Mouse (Mus musculus): ENCODE data around the gene Dkkl1. TPM values are rescaled to one million over a fixed set of nuclear protein-coding genes. Genes with fewer than 3 reads are reported as not detected.

The Dkkl1 gene
- polyA plus RNA-seq, 1 experiment = not detected

GRCm38 (mm10) chr7:45208260-45208659 lies 3.7 kb downstream of the Dkkl1 start:
- Histone ChIP-seq H3K4me3 (replicated peaks; ENCODE audit: control insufficient read depth, low read depth, low read length) (no peak overlapping the region), H3K27ac (ENCODE audit: control insufficient read depth, insufficient read depth, low read depth, low read length, poor library complexity) (no peak overlapping the region), H3K4me1 (ENCODE audit: control insufficient read depth, insufficient read depth, low read length) (peaks cover 5% of the 10 kb centered on the region)
- TF ChIP-seq POLR2A (IDR thresholded peaks at IDR 0.05; ENCODE audit: borderline replicate concordance, control insufficient read depth, low read depth, low read length) (no peak), CTCF (IDR thresholded peaks at IDR 0.05; ENCODE audit: control insufficient read depth, insufficient read depth, low read length) (no peak)
- WGBS = 85% methylated on average over 6 of the region's 6 CpGs

- no peak within 1 kb of the TSS; the same call in 1 of the 2 replicates for H3K27ac ChIP-seq (ENCODE audit: control insufficient read depth, insufficient read depth, low read depth, low read length, poor library complexity)
- WGBS = 5% methylated on average over 44 of the region's 44 CpGs
- peak within 1 kb of the TSS; percentile 83 for H3K4me3 ChIP-seq (replicated peaks; ENCODE audit: control insufficient read depth, low read depth, low read length)
- no peaks in the 10 kb centered on the region for H3K4me1 ChIP-seq (ENCODE audit: control insufficient read depth, insufficient read depth, low read length)
- TF ChIP-seq POLR2A (IDR thresholded peaks at IDR 0.05; ENCODE audit: borderline replicate concordance, control insufficient read depth, low read depth, low read length) (peak; percentile 58; the same call in 1 of the 2 replicates), CTCF (IDR thresholded peaks at IDR 0.05; ENCODE audit: control insufficient read depth, insufficient read depth, low read length) (no peak)
Measured at GRCm38 (mm10) chr7:45204380-45205143, 7.4 kb downstream of the Dkkl1 start, which contains the start of gene Ccdc155. Ccdc155 (minus strand) TSS chr7:45204892.

GRCm38 (mm10) chr7:45202654-45203053 lies 9.3 kb downstream of the Dkkl1 start:
- 74% methylated on average over 10 of the region's 10 CpGs for WGBS
- no peak overlapping the region for H3K4me3 ChIP-seq (replicated peaks; ENCODE audit: control insufficient read depth, low read depth, low read length)
- no peaks in the 10 kb centered on the region for H3K4me1 ChIP-seq (ENCODE audit: control insufficient read depth, insufficient read depth, low read length)
- TF ChIP-seq POLR2A (IDR thresholded peaks at IDR 0.05; ENCODE audit: borderline replicate concordance, control insufficient read depth, low read depth, low read length) (no peak), CTCF (IDR thresholded peaks at IDR 0.05; ENCODE audit: control insufficient read depth, insufficient read depth, low read length) (no peak)
- H3K27ac ChIP-seq (ENCODE audit: control insufficient read depth, insufficient read depth, low read depth, low read length, poor library complexity) = no peak overlapping the region

GRCm38 (mm10) chr7:45198961-45199360 lies 13.0 kb downstream of the Dkkl1 start:
- H3K4me1 ChIP-seq (ENCODE audit: control insufficient read depth, insufficient read depth, low read length) = no peaks in the 10 kb centered on the region; the same call in 1 of the 2 replicates
- WGBS = 82% methylated on average over 11 of the region's 11 CpGs
- TF ChIP-seq POLR2A (IDR thresholded peaks at IDR 0.05; ENCODE audit: borderline replicate concordance, control insufficient read depth, low read depth, low read length) (no peak), CTCF (IDR thresholded peaks at IDR 0.05; ENCODE audit: control insufficient read depth, insufficient read depth, low read length) (no peak)
- H3K4me3 ChIP-seq (replicated peaks; ENCODE audit: control insufficient read depth, low read depth, low read length) = no peak overlapping the region
- H3K27ac ChIP-seq (ENCODE audit: control insufficient read depth, insufficient read depth, low read depth, low read length, poor library complexity) = no peak overlapping the region

GRCm38 (mm10) chr7:45198435-45198834 lies 13.5 kb downstream of the Dkkl1 start:
- Histone ChIP-seq H3K4me1 (ENCODE audit: control insufficient read depth, insufficient read depth, low read length) (no peaks in the 10 kb centered on the region; the same call in 1 of the 2 replicates), H3K4me3 (replicated peaks; ENCODE audit: control insufficient read depth, low read depth, low read length) (no peak overlapping the region), H3K27ac (ENCODE audit: control insufficient read depth, insufficient read depth, low read depth, low read length, poor library complexity) (no peak overlapping the region)
- 18% methylated on average over 5 of the region's 5 CpGs for WGBS
- TF ChIP-seq POLR2A (IDR thresholded peaks at IDR 0.05; ENCODE audit: borderline replicate concordance, control insufficient read depth, low read depth, low read length) (no peak), CTCF (IDR thresholded peaks at IDR 0.05; ENCODE audit: control insufficient read depth, insufficient read depth, low read length) (peak; percentile 80)

- Histone ChIP-seq H3K4me1 (ENCODE audit: control insufficient read depth, insufficient read depth, low read length) (no peaks in the 10 kb centered on the region; the same call in 1 of the 2 replicates), H3K27ac (ENCODE audit: control insufficient read depth, insufficient read depth, low read depth, low read length, poor library complexity) (no peak overlapping the region), H3K4me3 (replicated peaks; ENCODE audit: control insufficient read depth, low read depth, low read length) (no peak overlapping the region)
- WGBS = 52% methylated on average over 5 of the region's 5 CpGs
- TF ChIP-seq CTCF (IDR thresholded peaks at IDR 0.05; ENCODE audit: control insufficient read depth, insufficient read depth, low read length) (no peak), POLR2A (IDR thresholded peaks at IDR 0.05; ENCODE audit: borderline replicate concordance, control insufficient read depth, low read depth, low read length) (no peak)
Measured at GRCm38 (mm10) chr7:45196994-45197393, 15.0 kb downstream of the Dkkl1 start.

GRCm38 (mm10) chr7:45196176-45196535 lies 15.8 kb downstream of the Dkkl1 start:
- 80% methylated on average over 4 of the region's 4 CpGs for WGBS
- H3K4me3 ChIP-seq (replicated peaks; ENCODE audit: control insufficient read depth, low read depth, low read length) = no peak overlapping the region
- TF ChIP-seq CTCF (IDR thresholded peaks at IDR 0.05; ENCODE audit: control insufficient read depth, insufficient read depth, low read length) = no peak
- TF ChIP-seq POLR2A (IDR thresholded peaks at IDR 0.05; ENCODE audit: borderline replicate concordance, control insufficient read depth, low read depth, low read length) = no peak
- no peak overlapping the region for H3K27ac ChIP-seq (ENCODE audit: control insufficient read depth, insufficient read depth, low read depth, low read length, poor library complexity)
- H3K4me1 ChIP-seq (ENCODE audit: control insufficient read depth, insufficient read depth, low read length) = no peaks in the 10 kb centered on the region; the same call in 1 of the 2 replicates

GRCm38 (mm10) chr7:45195341-45196175 lies 16.4 kb downstream of the Dkkl1 start:
- H3K4me3 ChIP-seq (replicated peaks; ENCODE audit: control insufficient read depth, low read depth, low read length) = no peak overlapping the region
- TF ChIP-seq CTCF (IDR thresholded peaks at IDR 0.05; ENCODE audit: control insufficient read depth, insufficient read depth, low read length) = no peak
- no peak for TF ChIP-seq POLR2A (IDR thresholded peaks at IDR 0.05; ENCODE audit: borderline replicate concordance, control insufficient read depth, low read depth, low read length)
- H3K27ac ChIP-seq (ENCODE audit: control insufficient read depth, insufficient read depth, low read depth, low read length, poor library complexity) = no peak overlapping the region
- no peaks in the 10 kb centered on the region; the same call in 1 of the 2 replicates for H3K4me1 ChIP-seq (ENCODE audit: control insufficient read depth, insufficient read depth, low read length)
- WGBS = 83% methylated on average over 13 of the region's 13 CpGs

Data from bone marrow, adult 2 months (tissue).